Mouse (Mus musculus) T-helper 17 cell (primary cell): ENCODE data around the gene Scn2b.

Experiments
- in situ Hi-C, 2 experiments: fragments of 300-600 bp; cut with MboI, MseI; formaldehyde crosslinking; loops; 1 replicate in 1 of 2; 2 replicates in 1 of 2; pipeline ENCODE4 v1.15.1; 2025; ENCODE audit warnings: high pct_unique_total_duplicates in 2 of 2

Gene Scn2b

DNA sequence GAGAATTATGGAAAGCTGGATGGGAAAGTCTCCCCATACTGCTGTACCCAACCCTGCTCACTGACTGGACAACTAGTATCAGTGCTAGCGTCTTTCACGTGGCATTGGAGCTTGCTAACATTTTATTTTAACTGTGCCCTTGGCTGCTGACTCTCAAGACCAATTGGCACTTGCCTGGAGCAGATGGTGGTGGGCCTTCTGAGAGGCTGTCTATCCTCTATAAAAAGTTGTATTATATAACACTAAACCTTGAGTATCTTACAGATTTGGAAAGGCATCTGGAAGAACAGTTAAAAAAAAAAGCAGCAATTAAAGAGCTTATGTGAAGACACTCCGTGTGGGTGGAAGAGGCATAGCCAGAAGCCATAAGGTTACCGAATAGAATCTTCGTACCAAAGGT lies 52.6 kb downstream of the Scn2b start:
- in situ Hi-C loops = no loop called here

GRCm38 (mm10) chr9:45171073-45171610 lies 53.6 kb downstream of the Scn2b start:
- in situ Hi-C loops = no loop called here

DNA sequence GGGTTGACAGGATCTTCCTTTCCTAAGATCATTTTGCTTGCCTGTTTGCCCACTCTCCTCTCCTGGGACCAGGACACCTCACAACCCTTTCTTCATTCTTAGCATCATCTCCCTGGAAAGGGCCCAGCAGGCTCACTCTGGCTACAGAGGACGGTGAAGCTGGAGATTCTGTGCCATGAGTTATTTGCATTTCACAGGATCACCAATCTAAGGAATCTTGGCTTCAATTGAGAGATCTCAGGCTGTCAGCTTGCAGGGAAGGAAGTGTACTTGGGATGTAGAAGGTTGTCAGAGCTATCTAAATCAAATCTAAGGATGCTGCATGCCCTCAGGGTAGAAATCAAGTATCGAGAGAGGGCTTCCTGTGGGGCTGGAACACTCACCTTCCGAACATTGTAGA lies 55.9 kb downstream of the Scn2b start:
- in situ Hi-C loops = no loop called here

- in situ Hi-C loops = no loop called here
Observed at GRCm38 (mm10) chr9:45179282-45179681, 61.7 kb downstream of the Scn2b start.
